21 mouse cellular contexts compared by ENCODE assay signal in the genomic region with DNA sequence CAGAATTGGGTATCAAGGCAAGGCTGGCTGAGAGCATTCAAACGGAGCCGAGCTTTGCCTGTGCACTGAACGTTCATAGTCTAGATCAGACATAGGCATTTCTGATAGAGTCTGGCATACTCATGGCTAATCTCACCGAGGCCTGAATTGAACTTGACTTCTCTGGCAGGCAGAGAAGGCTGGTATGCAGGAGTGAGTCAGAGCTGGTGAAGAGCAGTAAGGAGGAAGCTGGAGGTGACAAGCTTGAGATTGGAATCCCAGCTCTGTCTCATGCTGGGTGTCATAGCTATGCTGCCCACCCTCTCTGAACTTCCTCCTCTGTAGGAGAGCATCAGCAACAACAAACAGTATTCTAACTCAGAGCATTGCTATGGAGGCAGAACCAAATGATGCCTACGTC. TPM values are rescaled to one million over a fixed set of nuclear protein-coding genes. Genes with fewer than 3 reads are reported as not detected.
DNase-seq lines count a peak whose midpoint lies in the region; ATAC-seq and TF ChIP-seq lines count a peak whose summit lies in the region.
"Had no signal": no experiment of that assay in that cellular context is flagged by ENCODE, and none has a peak within 500 bp of the region (broad histone marks: within the 10 kb centered on the region; RNA-seq: fewer than 3 reads in every experiment).

No protein-coding gene starts in this region.

- H3K4me1 ChIP-seq in heart, embryonic 11.5 days (ENCODE audit: control insufficient read depth, insufficient read depth, low read length), result no peaks in the 10 kb centered on the region; the same call in 1 of the 2 replicates
- peaks cover 19% of the 10 kb centered on the region for H3K4me1 ChIP-seq in hindbrain, embryonic 15.5 days (replicated peaks)
- H3K4me1 ChIP-seq in hindbrain, embryonic 13.5 days (replicated peaks), result peaks cover 16% of the 10 kb centered on the region
- H3K4me1 ChIP-seq in midbrain, postnatal 0 days (ENCODE audit: insufficient read depth, low read length), result peaks cover 11% of the 10 kb centered on the region; the same call in 1 of the 2 replicates
- H3K4me1 ChIP-seq in midbrain, embryonic 14.5 days (ENCODE audit: control insufficient read depth, insufficient read depth, low read length), result peaks cover 21% of the 10 kb centered on the region
- peaks cover 39% of the 10 kb centered on the region for H3K4me1 ChIP-seq in brown adipose tissue, adult 24 weeks (ENCODE audit: control insufficient read depth, insufficient read depth, insufficient read length, low read length)
- H3K4me1 ChIP-seq: kidney, embryonic 15.5 days had no signal

- H3K9ac ChIP-seq in heart, embryonic 11.5 days (ENCODE audit: low read depth, low read length), result no peak overlapping the region
- H3K9ac ChIP-seq in hindbrain, embryonic 15.5 days, result no peak overlapping the region
- H3K9ac ChIP-seq in hindbrain, embryonic 13.5 days, result no peak overlapping the region
- H3K9ac ChIP-seq in midbrain, postnatal 0 days (replicated peaks; ENCODE audit: low read length, poor library complexity, severe bottlenecking), result no peak overlapping the region
- no peak overlapping the region for H3K9ac ChIP-seq in midbrain, embryonic 14.5 days (replicated peaks; ENCODE audit: low read length)
- H3K9ac ChIP-seq: kidney, embryonic 15.5 days had no signal

- no peak overlapping the region for H3K4me2 ChIP-seq in heart, embryonic 11.5 days
- no peak overlapping the region for H3K4me2 ChIP-seq in hindbrain, embryonic 15.5 days
- H3K4me2 ChIP-seq in hindbrain, embryonic 13.5 days, result no peak overlapping the region
- H3K4me2 ChIP-seq in midbrain, postnatal 0 days (ENCODE audit: low read depth, low read length, poor library complexity, severe bottlenecking), result no peak overlapping the region
- H3K4me2 ChIP-seq in midbrain, embryonic 14.5 days (ENCODE audit: low read length), result no peak overlapping the region
- H3K4me2 ChIP-seq: forebrain, embryonic 15.5 days; kidney, embryonic 15.5 days had no signal

- no peaks in the 10 kb centered on the region for H3K36me3 ChIP-seq in heart, embryonic 11.5 days (ENCODE audit: control insufficient read depth, insufficient read depth, low read length)
- H3K36me3 ChIP-seq in hindbrain, embryonic 15.5 days, result no peaks in the 10 kb centered on the region
- H3K36me3 ChIP-seq in hindbrain, embryonic 13.5 days, result no peaks in the 10 kb centered on the region
- H3K36me3 ChIP-seq in midbrain, postnatal 0 days (ENCODE audit: insufficient read depth, low read length), result no peaks in the 10 kb centered on the region
- H3K36me3 ChIP-seq in midbrain, embryonic 14.5 days (ENCODE audit: control insufficient read depth, insufficient read depth, low read length), result no peaks in the 10 kb centered on the region
- H3K36me3 ChIP-seq: embryonic facial prominence, embryonic 10.5 days; forebrain, embryonic 10.5 days; forebrain, embryonic 15.5 days; kidney, embryonic 15.5 days had no signal

- peak; percentile 83 for DNase-seq in heart, adult 11 months
- no peak for DNase-seq in midbrain, postnatal 0 days (ENCODE audit: low spot score)
- no peak for DNase-seq in midbrain, embryonic 14.5 days
- no peak for DNase-seq in embryo, embryonic 11 days
- DNase-seq: adrenal gland, postnatal 10 days; cerebellum, adult 18-20 months; cerebellum, adult 9-11 months; cerebellum, postnatal 36 days; gastrocnemius, postnatal 36 days; heart, postnatal 36 days; kidney, adult 2 months had no signal

- H3K27ac ChIP-seq in heart, embryonic 11.5 days (ENCODE audit: low read depth, low read length), result no peak overlapping the region
- H3K27ac ChIP-seq in hindbrain, embryonic 15.5 days (replicated peaks), result 0 out of 2 replicates have a peak overlapping the region, but pooled peaks have one; percentile 84
- no peak overlapping the region for H3K27ac ChIP-seq in hindbrain, embryonic 13.5 days
- H3K27ac ChIP-seq in midbrain, postnatal 0 days (ENCODE audit: low read depth, low read length), result peak overlapping the region; percentile 91
- H3K27ac ChIP-seq in midbrain, embryonic 14.5 days (replicated peaks; ENCODE audit: low read depth, low read length), result no peak overlapping the region
- H3K27ac ChIP-seq in brown adipose tissue, adult 24 weeks (replicated peaks; ENCODE audit: low read depth, low read length), result peak overlapping the region; percentile 96
- H3K27ac ChIP-seq: embryonic facial prominence, embryonic 10.5 days; forebrain, embryonic 10.5 days; kidney, embryonic 15.5 days had no signal

- no peak overlapping the region for H3K4me3 ChIP-seq in heart, embryonic 11.5 days (ENCODE audit: low read depth, low read length)
- no peak overlapping the region for H3K4me3 ChIP-seq in hindbrain, embryonic 15.5 days
- no peak overlapping the region for H3K4me3 ChIP-seq in hindbrain, embryonic 13.5 days
- H3K4me3 ChIP-seq in midbrain, postnatal 0 days (ENCODE audit: low read depth, low read length), result no peak overlapping the region
- no peak overlapping the region for H3K4me3 ChIP-seq in midbrain, embryonic 14.5 days (replicated peaks; ENCODE audit: low read depth, low read length)
- H3K4me3 ChIP-seq in brown adipose tissue, adult 24 weeks (ENCODE audit: insufficient read depth, low read depth, low read length), result no peak overlapping the region
- H3K4me3 ChIP-seq: embryonic facial prominence, embryonic 10.5 days; erythroblast, embryonic 14.5 days; forebrain, embryonic 10.5 days; forebrain, embryonic 15.5 days; kidney, embryonic 15.5 days had no signal

- H3K27me3 ChIP-seq in heart, embryonic 11.5 days (ENCODE audit: control insufficient read depth, insufficient read depth, low read length), result no peaks in the 10 kb centered on the region
- no peaks in the 10 kb centered on the region for H3K27me3 ChIP-seq in hindbrain, embryonic 15.5 days
- no peaks in the 10 kb centered on the region for H3K27me3 ChIP-seq in hindbrain, embryonic 13.5 days
- H3K27me3 ChIP-seq in midbrain, postnatal 0 days (ENCODE audit: insufficient read depth, low read length), result no peaks in the 10 kb centered on the region
- H3K27me3 ChIP-seq in midbrain, embryonic 14.5 days (ENCODE audit: control insufficient read depth, insufficient read depth, low read length), result no peaks in the 10 kb centered on the region
- H3K27me3 ChIP-seq: forebrain, embryonic 15.5 days; kidney, embryonic 15.5 days had no signal

- H3K9me3 ChIP-seq in heart, embryonic 11.5 days (replicated peaks; ENCODE audit: control insufficient read depth, low read length), result no peaks in the 10 kb centered on the region
- no peaks in the 10 kb centered on the region for H3K9me3 ChIP-seq in hindbrain, embryonic 15.5 days
- no peaks in the 10 kb centered on the region for H3K9me3 ChIP-seq in hindbrain, embryonic 13.5 days
- no peaks in the 10 kb centered on the region for H3K9me3 ChIP-seq in midbrain, postnatal 0 days (ENCODE audit: low read length)
- H3K9me3 ChIP-seq in midbrain, embryonic 14.5 days (ENCODE audit: control insufficient read depth, low read length), result no peaks in the 10 kb centered on the region
- H3K9me3 ChIP-seq: embryonic facial prominence, embryonic 10.5 days; forebrain, embryonic 10.5 days; forebrain, embryonic 15.5 days; kidney, embryonic 15.5 days had no signal

- no peak for TF ChIP-seq CTCF in midbrain, postnatal 0 days (IDR thresholded peaks at IDR 0.05)

- 67% methylated on average over 5 of the region's 5 CpGs for WGBS in heart, embryonic 11.5 days (ENCODE audit: insufficient replicate concordance)
- 91% methylated on average over 5 of the region's 5 CpGs for WGBS in hindbrain, embryonic 15.5 days
- 90% methylated on average over 5 of the region's 5 CpGs for WGBS in hindbrain, embryonic 13.5 days
- 83% methylated on average over 5 of the region's 5 CpGs for WGBS in midbrain, postnatal 0 days
- WGBS in midbrain, embryonic 14.5 days, result 87% methylated on average over 5 of the region's 5 CpGs

- ATAC-seq in heart, embryonic 11.5 days (replicated peaks; ENCODE audit: insufficient number of reproducible peaks, low FRiP score, low TSS enrichment), result no peak
- no peak for ATAC-seq in hindbrain, embryonic 15.5 days (ENCODE audit: low FRiP score, low read depth)
- ATAC-seq in hindbrain, embryonic 13.5 days (ENCODE audit: low FRiP score), result no peak
- no peak for ATAC-seq in midbrain, postnatal 0 days (ENCODE audit: low FRiP score)
- ATAC-seq in midbrain, embryonic 14.5 days (ENCODE audit: low FRiP score, low TSS enrichment), result no peak
- ATAC-seq: intestine, embryonic 16.5 days had no signal

RNA-seq across cellular contexts. Expression of a gene that starts 24.0 kb away (rescaled TPM):
- 0.56 and 0.70 TPM in 2 replicates for polyA plus RNA-seq in heart, embryonic 11.5 days (2014; fragmentation: Nextera tagmentation; extraction: Ambion mirVana)
- polyA plus RNA-seq in hindbrain, embryonic 15.5 days (2015; fragmentation: Nextera tagmentation; extraction: Ambion mirVana), result 10.9 and 11.7 TPM in 2 replicates
- 3.0 and 3.3 TPM in 2 replicates for polyA plus RNA-seq in hindbrain, embryonic 13.5 days (2015; fragmentation: Nextera tagmentation; extraction: Ambion mirVana)
- total RNA-seq in midbrain, postnatal 0 days (2014; rRNA removed), result 33.6 and 36.9 TPM in 2 replicates
- polyA plus RNA-seq in midbrain, postnatal 0 days (2015; fragmentation: Nextera tagmentation; extraction: Ambion mirVana), result 18.7 and 23.4 TPM in 2 replicates
- polyA plus RNA-seq in midbrain, embryonic 14.5 days (2014; fragmentation: Nextera tagmentation; extraction: Ambion mirVana), result 10.9 and 11.5 TPM in 2 replicates
- polyA plus RNA-seq in brown adipose tissue, adult 24 weeks (2012; ENCODE audit: insufficient read depth, insufficient read length, missing spikeins), result 1.7 and 3.1 TPM in 2 replicates
- polyA plus RNA-seq: erythroblast, embryonic 14.5 days had no signal

Comparison
In these comparisons a context has a peak if more than half of its experiments do, and no peak if none do; other contexts are left out.
1. H3K27ac ChIP-seq: peak in hindbrain, embryonic 15.5 days (single experiment), midbrain, postnatal 0 days (single experiment) and brown adipose tissue, adult 24 weeks (single experiment); none in heart, embryonic 11.5 days (single experiment), hindbrain, embryonic 13.5 days (single experiment) and midbrain, embryonic 14.5 days (single experiment).